Mouse (Mus musculus): ENCODE results near the gene Sis. TPM values are rescaled to one million over a fixed set of nuclear protein-coding genes. Genes with fewer than 3 reads are reported as not detected.

The Sis gene
- polyA plus RNA-seq (2014; fragmentation: Nextera tagmentation; extraction: Ambion mirVana): 0.12 TPM in 1 of 2 replicates, not detected in the other

GRCm38 (mm10) chr3:72967675-72968074 is at the start of gene Sis:
Sis (minus strand) TSS chr3:72967863.
- Histone ChIP-seq H3K4me1 (ENCODE audit: control insufficient read depth, insufficient read depth, low read length) (no peaks in the 10 kb centered on the region), H3K4me2 (ENCODE audit: low read depth) (no peak within 1 kb of the TSS), H3K27me3 (ENCODE audit: control insufficient read depth, insufficient read depth, low read length) (no peaks in the 10 kb centered on the region), H3K27ac (ENCODE audit: low read depth, low read length) (no peak within 1 kb of the TSS), H3K9me3 (ENCODE audit: control insufficient read depth, low read length) (no peaks in the 10 kb centered on the region), H3K4me3 (ENCODE audit: low read depth, low read length) (no peak within 1 kb of the TSS), H3K36me3 (ENCODE audit: control insufficient read depth, insufficient read depth, low read length) (no peaks in the 10 kb centered on the region), H3K9ac (ENCODE audit: low read length) (no peak within 1 kb of the TSS)
- no peak for ATAC-seq (ENCODE audit: insufficient read depth, low FRiP score, low TSS enrichment)
- no peak for DNase-seq (ENCODE audit: low spot score)

- no peak for DNase-seq (ENCODE audit: low spot score)
- peak; percentile 38; the same call in 1 of the 2 replicates for ATAC-seq (ENCODE audit: insufficient read depth, low FRiP score, low TSS enrichment)
- Histone ChIP-seq H3K9ac (ENCODE audit: low read length) (no peak overlapping the region), H3K4me1 (ENCODE audit: control insufficient read depth, insufficient read depth, low read length) (no peaks in the 10 kb centered on the region), H3K4me2 (ENCODE audit: low read depth) (no peak overlapping the region), H3K9me3 (ENCODE audit: control insufficient read depth, low read length) (no peaks in the 10 kb centered on the region), H3K4me3 (ENCODE audit: low read depth, low read length) (no peak overlapping the region), H3K27ac (ENCODE audit: low read depth, low read length) (no peak overlapping the region), H3K36me3 (ENCODE audit: control insufficient read depth, insufficient read depth, low read length) (no peaks in the 10 kb centered on the region), H3K27me3 (ENCODE audit: control insufficient read depth, insufficient read depth, low read length) (no peaks in the 10 kb centered on the region)
- WGBS: 4% methylated on average over 5 of the region's 6 CpGs
Measured at GRCm38 (mm10) chr3:73006045-73006444, 38.4 kb upstream of the Sis start.

GRCm38 (mm10) chr3:73002933-73003696 is 35.5 kb upstream of the Sis start:
- H3K4me2 ChIP-seq (ENCODE audit: low read depth): no peak overlapping the region
- ATAC-seq (ENCODE audit: insufficient read depth, low FRiP score, low TSS enrichment) (no peak), DNase-seq (ENCODE audit: low spot score) (no peak)
- no peaks in the 10 kb centered on the region for H3K27me3 ChIP-seq (ENCODE audit: control insufficient read depth, insufficient read depth, low read length)
- no peaks in the 10 kb centered on the region for H3K4me1 ChIP-seq (ENCODE audit: control insufficient read depth, insufficient read depth, low read length)
- no peak overlapping the region for H3K27ac ChIP-seq (ENCODE audit: low read depth, low read length)
- WGBS: 95% methylated on average over 4 of the region's 4 CpGs
- no peak overlapping the region for H3K9ac ChIP-seq (ENCODE audit: low read length)
- no peaks in the 10 kb centered on the region for H3K36me3 ChIP-seq (ENCODE audit: control insufficient read depth, insufficient read depth, low read length)
- H3K9me3 ChIP-seq (ENCODE audit: control insufficient read depth, low read length): no peaks in the 10 kb centered on the region
- no peak overlapping the region for H3K4me3 ChIP-seq (ENCODE audit: low read depth, low read length)

- Histone ChIP-seq H3K27ac (ENCODE audit: low read depth, low read length) (no peak overlapping the region), H3K4me3 (ENCODE audit: low read depth, low read length) (no peak overlapping the region), H3K9ac (ENCODE audit: low read length) (no peak overlapping the region), H3K4me2 (ENCODE audit: low read depth) (no peak overlapping the region), H3K27me3 (ENCODE audit: control insufficient read depth, insufficient read depth, low read length) (no peaks in the 10 kb centered on the region), H3K9me3 (ENCODE audit: control insufficient read depth, low read length) (no peaks in the 10 kb centered on the region), H3K36me3 (ENCODE audit: control insufficient read depth, insufficient read depth, low read length) (no peaks in the 10 kb centered on the region), H3K4me1 (ENCODE audit: control insufficient read depth, insufficient read depth, low read length) (no peaks in the 10 kb centered on the region)
- no peak for ATAC-seq (ENCODE audit: insufficient read depth, low FRiP score, low TSS enrichment)
- 65% methylated on average over 4 of the region's 4 CpGs for WGBS
- DNase-seq (ENCODE audit: low spot score): no peak
Measured at GRCm38 (mm10) chr3:72997517-72997916, 29.9 kb upstream of the Sis start.

DNA sequence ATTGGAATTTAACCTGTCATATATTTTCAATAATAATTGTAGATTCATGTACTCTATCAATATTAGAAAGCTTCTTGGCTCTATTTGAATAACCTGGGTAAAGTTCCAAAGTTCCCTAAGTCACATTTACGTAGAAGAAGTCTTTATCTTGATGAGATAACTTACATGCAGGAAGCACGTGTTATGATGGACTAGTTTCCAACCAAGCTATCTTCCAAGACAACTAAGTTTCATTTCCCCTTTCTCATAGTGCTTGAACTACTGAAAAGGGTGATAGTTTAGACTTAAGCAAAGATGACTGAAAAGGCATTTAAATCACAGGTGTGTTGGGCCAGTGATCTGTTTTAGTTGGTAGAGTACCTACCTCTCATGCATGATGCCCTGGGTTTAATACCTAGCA is 23.3 kb upstream of the Sis start:
- Histone ChIP-seq H3K9me3 (ENCODE audit: control insufficient read depth, low read length) (no peaks in the 10 kb centered on the region), H3K4me3 (ENCODE audit: low read depth, low read length) (no peak overlapping the region), H3K36me3 (ENCODE audit: control insufficient read depth, insufficient read depth, low read length) (no peaks in the 10 kb centered on the region), H3K27me3 (ENCODE audit: control insufficient read depth, insufficient read depth, low read length) (no peaks in the 10 kb centered on the region), H3K9ac (ENCODE audit: low read length) (no peak overlapping the region), H3K4me1 (ENCODE audit: control insufficient read depth, insufficient read depth, low read length) (no peaks in the 10 kb centered on the region), H3K4me2 (ENCODE audit: low read depth) (no peak overlapping the region), H3K27ac (ENCODE audit: low read depth, low read length) (no peak overlapping the region)
- ATAC-seq (ENCODE audit: insufficient read depth, low FRiP score, low TSS enrichment) (no peak), DNase-seq (ENCODE audit: low spot score) (no peak)
- WGBS: 81% methylated on average over 2 of the region's 2 CpGs

DNA sequence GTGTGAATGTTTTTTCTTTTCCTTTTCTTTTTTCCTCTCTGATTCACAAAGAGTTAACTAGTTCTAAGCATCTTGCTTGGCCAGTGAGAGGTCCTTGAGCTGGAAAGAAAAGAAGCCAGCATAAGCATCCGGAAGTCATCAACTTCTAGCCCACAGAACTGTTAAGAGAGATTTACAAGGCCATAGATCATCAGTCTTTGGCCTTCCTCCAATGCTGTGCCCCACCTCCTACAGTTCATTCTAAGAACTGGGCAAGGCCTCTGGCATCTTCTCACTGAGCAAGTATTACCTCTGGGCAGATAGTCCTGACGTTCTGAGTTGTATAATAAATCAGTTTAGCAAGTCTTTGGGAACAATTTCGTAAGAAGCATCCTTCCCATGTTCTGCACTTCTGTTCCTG is 8.9 kb upstream of the Sis start:
- no peak for DNase-seq (ENCODE audit: low spot score)
- H3K27ac ChIP-seq (ENCODE audit: low read depth, low read length): no peak overlapping the region
- H3K9ac ChIP-seq (ENCODE audit: low read length): no peak overlapping the region
- no peaks in the 10 kb centered on the region for H3K27me3 ChIP-seq (ENCODE audit: control insufficient read depth, insufficient read depth, low read length)
- H3K9me3 ChIP-seq (ENCODE audit: control insufficient read depth, low read length): no peaks in the 10 kb centered on the region
- H3K4me2 ChIP-seq (ENCODE audit: low read depth): no peak overlapping the region
- no peak for ATAC-seq (ENCODE audit: insufficient read depth, low FRiP score, low TSS enrichment)
- no peaks in the 10 kb centered on the region for H3K36me3 ChIP-seq (ENCODE audit: control insufficient read depth, insufficient read depth, low read length)
- 45% methylated on average over 3 of the region's 3 CpGs for WGBS
- no peaks in the 10 kb centered on the region for H3K4me1 ChIP-seq (ENCODE audit: control insufficient read depth, insufficient read depth, low read length)
- H3K4me3 ChIP-seq (ENCODE audit: low read depth, low read length): no peak overlapping the region

DNA sequence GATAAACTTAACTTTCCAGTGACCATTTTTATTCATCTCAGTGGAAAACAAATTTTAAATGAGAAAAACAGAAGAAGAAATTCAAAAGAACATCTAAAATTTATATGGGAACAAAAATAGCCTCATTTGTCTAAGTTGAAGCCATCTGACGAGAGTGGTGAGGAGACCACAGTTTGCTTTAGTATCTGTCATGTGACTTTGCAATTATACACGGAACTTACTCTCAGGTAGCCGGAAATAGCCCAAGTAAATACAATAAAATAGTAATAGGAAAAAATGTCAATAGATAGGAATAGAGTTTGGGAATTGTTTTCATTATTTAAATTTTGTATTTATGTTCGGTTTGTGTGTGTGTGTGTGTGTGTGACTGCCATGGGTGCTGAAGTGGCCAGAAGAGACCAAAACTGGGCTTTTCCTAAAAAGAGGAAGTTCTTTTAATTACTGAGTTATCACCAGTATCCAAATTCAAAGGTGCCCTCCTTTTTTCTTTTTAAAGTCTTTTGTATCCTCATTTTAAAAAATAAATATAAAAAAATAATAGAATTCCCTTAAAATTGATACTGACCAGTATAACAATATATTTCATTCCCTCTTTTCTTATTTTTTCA is 48.6 kb downstream of the Sis start:
- Histone ChIP-seq H3K4me1 (ENCODE audit: control insufficient read depth, insufficient read depth, low read length) (no peaks in the 10 kb centered on the region), H3K27me3 (ENCODE audit: control insufficient read depth, insufficient read depth, low read length) (no peaks in the 10 kb centered on the region), H3K4me2 (ENCODE audit: low read depth) (no peak overlapping the region), H3K4me3 (ENCODE audit: low read depth, low read length) (no peak overlapping the region), H3K9me3 (ENCODE audit: control insufficient read depth, low read length) (no peaks in the 10 kb centered on the region), H3K9ac (ENCODE audit: low read length) (no peak overlapping the region), H3K36me3 (ENCODE audit: control insufficient read depth, insufficient read depth, low read length) (no peaks in the 10 kb centered on the region), H3K27ac (ENCODE audit: low read depth, low read length) (no peak overlapping the region)
- DNase-seq (ENCODE audit: low spot score): no peak
- no peak for ATAC-seq (ENCODE audit: insufficient read depth, low FRiP score, low TSS enrichment)
- WGBS: 87% methylated on average over 4 of the region's 4 CpGs

- Histone ChIP-seq H3K27ac (ENCODE audit: low read depth, low read length) (no peak overlapping the region), H3K36me3 (ENCODE audit: control insufficient read depth, insufficient read depth, low read length) (no peaks in the 10 kb centered on the region), H3K9me3 (ENCODE audit: control insufficient read depth, low read length) (no peaks in the 10 kb centered on the region), H3K4me3 (ENCODE audit: low read depth, low read length) (no peak overlapping the region), H3K4me1 (ENCODE audit: control insufficient read depth, insufficient read depth, low read length) (no peaks in the 10 kb centered on the region), H3K27me3 (ENCODE audit: control insufficient read depth, insufficient read depth, low read length) (no peaks in the 10 kb centered on the region), H3K9ac (ENCODE audit: low read length) (no peak overlapping the region), H3K4me2 (ENCODE audit: low read depth) (no peak overlapping the region)
- DNase-seq (ENCODE audit: low spot score) (no peak), ATAC-seq (ENCODE audit: insufficient read depth, low FRiP score, low TSS enrichment) (no peak)
- 88% methylated on average over 1 of the region's 1 CpGs for WGBS
Measured at GRCm38 (mm10) chr3:72882501-72882900, 85.2 kb downstream of the Sis start.

DNA sequence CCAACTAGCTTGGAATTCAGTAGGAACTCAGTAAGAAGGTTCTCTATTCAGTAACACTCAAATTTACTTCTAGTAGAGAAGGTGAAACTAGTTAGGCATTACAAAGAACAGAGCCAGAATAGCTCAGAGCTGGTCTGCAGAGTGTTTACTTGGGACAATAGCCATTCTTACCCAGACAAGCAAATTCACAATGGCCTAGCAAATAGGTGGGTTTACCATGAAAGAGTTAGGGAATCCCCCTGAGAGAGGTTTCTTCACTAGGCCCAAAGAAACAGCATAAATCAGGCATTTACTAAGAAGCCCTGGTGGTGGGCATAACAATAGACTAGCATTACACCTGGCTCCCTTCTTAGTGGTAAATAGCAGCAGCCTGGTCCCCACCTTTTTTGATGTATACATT is 99.5 kb downstream of the Sis start:
- no peak overlapping the region for H3K4me3 ChIP-seq (ENCODE audit: low read depth, low read length)
- no peaks in the 10 kb centered on the region for H3K9me3 ChIP-seq (ENCODE audit: control insufficient read depth, low read length)
- DNase-seq (ENCODE audit: low spot score): no peak
- H3K4me1 ChIP-seq (ENCODE audit: control insufficient read depth, insufficient read depth, low read length): no peaks in the 10 kb centered on the region
- no peak for ATAC-seq (ENCODE audit: insufficient read depth, low FRiP score, low TSS enrichment)
- no peaks in the 10 kb centered on the region for H3K36me3 ChIP-seq (ENCODE audit: control insufficient read depth, insufficient read depth, low read length)
- no peak overlapping the region for H3K4me2 ChIP-seq (ENCODE audit: low read depth)
- H3K9ac ChIP-seq (ENCODE audit: low read length): no peak overlapping the region
- no peak overlapping the region for H3K27ac ChIP-seq (ENCODE audit: low read depth, low read length)
- H3K27me3 ChIP-seq (ENCODE audit: control insufficient read depth, insufficient read depth, low read length): no peaks in the 10 kb centered on the region

All from neural tube, embryonic 11.5 days (tissue).